Mouse (Mus musculus) liver, postnatal 0 days (tissue): ENCODE measurements at regions not wholly inside any gene's neighbourhood (a gene's known extent, or its start where the extent isn't known, plus 50 kb on each side); places are given as distances from the start of the nearest gene placed in this dataset.

Experiments
- CTCF ChIP-seq: sonication (generic); IDR thresholded peaks from 2 replicates; pipeline ENCODE4 v1.5.1; 2016; ENCODE audit warnings: antibody characterized with exemption, low read depth
- EP300 ChIP-seq: IDR thresholded peaks from 2 replicates; pipeline ENCODE4 v1.6.1; 2016; ENCODE audit warnings: antibody characterized with exemption, low read depth, mild to moderate bottlenecking

GRCm38 (mm10) chr3:83593321-83593720, 172.8 kb upstream of the Sfrp2 start:
- TF ChIP-seq CTCF (no peak), EP300 (no peak)
